Mouse (Mus musculus): ENCODE results near the gene Plxnb1. TPM values are rescaled to one million over a fixed set of nuclear protein-coding genes. Genes with fewer than 3 reads are reported as not detected.
"Not testable (repeated sequence)": the region's sequence is repeated elsewhere in the genome, so short reads cannot be mapped to it uniquely, and the experiment has no call there.

The Plxnb1 gene
- polyA plus RNA-seq, 1 experiment from 2014 or later, result 3.0 TPM

- Histone ChIP-seq H3K27me3 (ENCODE audit: control insufficient read depth, insufficient read depth, low read length) (no peaks in the 10 kb centered on the region), H3K9ac (ENCODE audit: low read length) (no peak overlapping the region), H3K9me3 (ENCODE audit: control insufficient read depth, low read length) (no peaks in the 10 kb centered on the region), H3K4me3 (ENCODE audit: low read depth, low read length) (no peak overlapping the region), H3K36me3 (ENCODE audit: control insufficient read depth, insufficient read depth, low read length) (no peaks in the 10 kb centered on the region), H3K4me2 (replicated peaks; ENCODE audit: low read depth) (no peak overlapping the region), H3K4me1 (replicated peaks; ENCODE audit: control insufficient read depth, insufficient read depth) (no peaks in the 10 kb centered on the region), H3K27ac (replicated peaks) (no peak overlapping the region)
- TF ChIP-seq CTCF (IDR thresholded peaks at IDR 0.05; ENCODE audit: low read depth) (no peak), EP300 (optimal IDR thresholded peaks at IDR 0.05) (no peak)
- 71% methylated on average over 4 of the region's 4 CpGs for WGBS
- no peak for ATAC-seq (ENCODE audit: low FRiP score, low TSS enrichment)
- DNase-seq (ENCODE audit: low spot score), result no peak
Measured at GRCm38 (mm10) chr9:109127076-109127475, 31.9 kb downstream of the Plxnb1 start.

GRCm38 (mm10) chr9:109128211-109128610 is 33.0 kb downstream of the Plxnb1 start:
- Histone ChIP-seq H3K4me2 (replicated peaks; ENCODE audit: low read depth) (no peak overlapping the region), H3K27ac (replicated peaks) (no peak overlapping the region), H3K27me3 (ENCODE audit: control insufficient read depth, insufficient read depth, low read length) (no peaks in the 10 kb centered on the region), H3K9me3 (ENCODE audit: control insufficient read depth, low read length) (no peaks in the 10 kb centered on the region), H3K4me1 (replicated peaks; ENCODE audit: control insufficient read depth, insufficient read depth) (no peaks in the 10 kb centered on the region), H3K9ac (ENCODE audit: low read length) (no peak overlapping the region), H3K36me3 (ENCODE audit: control insufficient read depth, insufficient read depth, low read length) (no peaks in the 10 kb centered on the region), H3K4me3 (ENCODE audit: low read depth, low read length) (no peak overlapping the region)
- peak; percentile 52 for DNase-seq (ENCODE audit: low spot score)
- WGBS, result 49% methylated on average over 3 of the region's 3 CpGs
- TF ChIP-seq EP300 (optimal IDR thresholded peaks at IDR 0.05), result no peak
- peak; percentile 67 for TF ChIP-seq CTCF (IDR thresholded peaks at IDR 0.05; ENCODE audit: low read depth)
- ATAC-seq (ENCODE audit: low FRiP score, low TSS enrichment), result no peak

GRCm38 (mm10) chr9:109130076-109130475 is 34.9 kb downstream of the Plxnb1 start:
- Histone ChIP-seq H3K4me3 (ENCODE audit: low read depth, low read length) (no peak overlapping the region), H3K36me3 (ENCODE audit: control insufficient read depth, insufficient read depth, low read length) (no peaks in the 10 kb centered on the region), H3K4me1 (replicated peaks; ENCODE audit: control insufficient read depth, insufficient read depth) (no peaks in the 10 kb centered on the region), H3K9ac (ENCODE audit: low read length) (no peak overlapping the region), H3K9me3 (ENCODE audit: control insufficient read depth, low read length) (no peaks in the 10 kb centered on the region), H3K27me3 (ENCODE audit: control insufficient read depth, insufficient read depth, low read length) (no peaks in the 10 kb centered on the region), H3K27ac (replicated peaks) (no peak overlapping the region), H3K4me2 (replicated peaks; ENCODE audit: low read depth) (no peak overlapping the region)
- no peak for ATAC-seq (ENCODE audit: low FRiP score, low TSS enrichment)
- no peak for DNase-seq (ENCODE audit: low spot score)
- TF ChIP-seq CTCF (IDR thresholded peaks at IDR 0.05; ENCODE audit: low read depth) (no peak), EP300 (optimal IDR thresholded peaks at IDR 0.05) (no peak)
- WGBS, result 77% methylated on average over 5 of the region's 5 CpGs

- H3K4me1 ChIP-seq (replicated peaks; ENCODE audit: control insufficient read depth, insufficient read depth); H3K36me3 ChIP-seq (ENCODE audit: control insufficient read depth, insufficient read depth, low read length); H3K27ac ChIP-seq (replicated peaks); H3K9me3 ChIP-seq (ENCODE audit: control insufficient read depth, low read length); DNase-seq (ENCODE audit: low spot score); H3K4me2 ChIP-seq (replicated peaks; ENCODE audit: low read depth); H3K4me3 ChIP-seq (ENCODE audit: low read depth, low read length); H3K27me3 ChIP-seq (ENCODE audit: control insufficient read depth, insufficient read depth, low read length); ATAC-seq (ENCODE audit: low FRiP score, low TSS enrichment); H3K9ac ChIP-seq (ENCODE audit: low read length): not testable (repeated sequence)
- 64% methylated on average over 4 of the region's 4 CpGs for WGBS
- peak; percentile 38 for TF ChIP-seq CTCF (IDR thresholded peaks at IDR 0.05; ENCODE audit: low read depth)
Measured at GRCm38 (mm10) chr9:109140414-109140813, 45.2 kb downstream of the Plxnb1 start.

- TF ChIP-seq CTCF (IDR thresholded peaks at IDR 0.05; ENCODE audit: low read depth) (no peak), EP300 (optimal IDR thresholded peaks at IDR 0.05) (no peak)
- WGBS, result 67% methylated on average over 3 of the region's 3 CpGs
- no peaks in the 10 kb centered on the region for H3K4me1 ChIP-seq (replicated peaks; ENCODE audit: control insufficient read depth, insufficient read depth)
- no peak within 1 kb of the TSS for H3K4me3 ChIP-seq (ENCODE audit: low read depth, low read length)
- H3K27ac ChIP-seq (replicated peaks), result no peak within 1 kb of the TSS
- no peak for ATAC-seq (ENCODE audit: low FRiP score, low TSS enrichment)
- H3K27me3 ChIP-seq (ENCODE audit: control insufficient read depth, insufficient read depth, low read length), result no peaks in the 10 kb centered on the region
- H3K36me3 ChIP-seq (ENCODE audit: control insufficient read depth, insufficient read depth, low read length), result no peaks in the 10 kb centered on the region
- DNase-seq (ENCODE audit: low spot score), result no peak
- no peaks in the 10 kb centered on the region for H3K9me3 ChIP-seq (ENCODE audit: control insufficient read depth, low read length)
- H3K4me2 ChIP-seq (replicated peaks; ENCODE audit: low read depth), result no peak within 1 kb of the TSS
- no peak within 1 kb of the TSS for H3K9ac ChIP-seq (ENCODE audit: low read length)
Measured at GRCm38 (mm10) chr9:109161941-109162340, 66.8 kb downstream of the Plxnb1 start, which contains the start of gene Fbxw21. Fbxw21 (minus strand) TSS chr9:109162041.

GRCm38 (mm10) chr9:109167316-109167715 is 72.1 kb downstream of the Plxnb1 start:
- no peak overlapping the region for H3K27ac ChIP-seq (replicated peaks)

More at GRCm38 (mm10) chr9:109167316-109167715, 72.1 kb downstream of the Plxnb1 start:
- H3K4me3 ChIP-seq (ENCODE audit: low read depth, low read length), result no peak overlapping the region
- DNase-seq (ENCODE audit: low spot score) (no peak), ATAC-seq (ENCODE audit: low FRiP score, low TSS enrichment) (no peak)
- H3K36me3 ChIP-seq (ENCODE audit: control insufficient read depth, insufficient read depth, low read length), result no peaks in the 10 kb centered on the region
- no peaks in the 10 kb centered on the region for H3K9me3 ChIP-seq (ENCODE audit: control insufficient read depth, low read length)
- H3K9ac ChIP-seq (ENCODE audit: low read length), result no peak overlapping the region
- no peaks in the 10 kb centered on the region for H3K4me1 ChIP-seq (replicated peaks; ENCODE audit: control insufficient read depth, insufficient read depth)
- TF ChIP-seq EP300 (optimal IDR thresholded peaks at IDR 0.05) (no peak), CTCF (IDR thresholded peaks at IDR 0.05; ENCODE audit: low read depth) (no peak)
- H3K4me2 ChIP-seq (replicated peaks; ENCODE audit: low read depth), result no peak overlapping the region
- H3K27me3 ChIP-seq (ENCODE audit: control insufficient read depth, insufficient read depth, low read length), result no peaks in the 10 kb centered on the region

Other genes with a start within 250 kb of the Plxnb1 start
- gene Slc26a6, start 242.1 kb upstream of the Plxnb1 start, polyA plus RNA-seq (2015; fragmentation: Nextera tagmentation; extraction: Ambion mirVana), result 8.0 and 8.2 TPM in 2 replicates
- 0.51 and 0.67 TPM in 2 replicates for gene Tmem89, start 180.8 kb upstream of the Plxnb1 start, polyA plus RNA-seq (2015; fragmentation: Nextera tagmentation; extraction: Ambion mirVana)
- 476 and 497 TPM in 2 replicates for gene Uqcrc1, start 158.8 kb upstream of the Plxnb1 start, polyA plus RNA-seq (2015; fragmentation: Nextera tagmentation; extraction: Ambion mirVana)
- 6.2 and 9.6 TPM in 2 replicates for gene Col7a1, start 141.8 kb upstream of the Plxnb1 start, polyA plus RNA-seq (2015; fragmentation: Nextera tagmentation; extraction: Ambion mirVana)
- gene Ucn2, start 109.4 kb upstream of the Plxnb1 start, polyA plus RNA-seq (2015; fragmentation: Nextera tagmentation; extraction: Ambion mirVana), result not detected in 2 replicates
- 10.3 and 12.1 TPM in 2 replicates for gene Pfkfb4, start 103.6 kb upstream of the Plxnb1 start, polyA plus RNA-seq (2015; fragmentation: Nextera tagmentation; extraction: Ambion mirVana)
- 168 and 181 TPM in 2 replicates for gene Shisa5, start 56.8 kb upstream of the Plxnb1 start, polyA plus RNA-seq (2015; fragmentation: Nextera tagmentation; extraction: Ambion mirVana)
- gene Trex1, start 35.7 kb upstream of the Plxnb1 start, polyA plus RNA-seq (2015; fragmentation: Nextera tagmentation; extraction: Ambion mirVana), result 13.3 and 15.8 TPM in 2 replicates
- 10.8 and 11.3 TPM in 2 replicates for gene Atrip, start 21.3 kb upstream of the Plxnb1 start, polyA plus RNA-seq (2015; fragmentation: Nextera tagmentation; extraction: Ambion mirVana)
- 8.9 and 9.9 TPM in 2 replicates for gene Ccdc51, start 12.9 kb upstream of the Plxnb1 start, polyA plus RNA-seq (2015; fragmentation: Nextera tagmentation; extraction: Ambion mirVana)
- 416 and 424 TPM in 2 replicates for gene Tma7, start 12.8 kb upstream of the Plxnb1 start, polyA plus RNA-seq (2015; fragmentation: Nextera tagmentation; extraction: Ambion mirVana)
- gene Fbxw21, start 66.7 kb downstream of the Plxnb1 start, polyA plus RNA-seq (2015; fragmentation: Nextera tagmentation; extraction: Ambion mirVana), result not detected in 2 replicates
- gene Fbxw13, start 100.6 kb downstream of the Plxnb1 start, polyA plus RNA-seq (2015; fragmentation: Nextera tagmentation; extraction: Ambion mirVana), result not detected in 2 replicates
- gene Fbxw20, start 139.4 kb downstream of the Plxnb1 start, polyA plus RNA-seq (2015; fragmentation: Nextera tagmentation; extraction: Ambion mirVana), result not detected in 2 replicates
- 0.10 TPM in 1 of 2 replicates, not detected in the other for gene Fbxw14, start 192.3 kb downstream of the Plxnb1 start, polyA plus RNA-seq (2015; fragmentation: Nextera tagmentation; extraction: Ambion mirVana)
- not detected in 2 replicates for gene Fbxw28, start 244.3 kb downstream of the Plxnb1 start, polyA plus RNA-seq (2015; fragmentation: Nextera tagmentation; extraction: Ambion mirVana)